Mouse (Mus musculus): ENCODE measurements around the gene Acap2.

The Acap2 gene

GRCm38 (mm10) chr16:31205187-31205586, 4.1 kb upstream of the Acap2 start:
- DNase-seq, result no peak

- DNase-seq, result no peak
Observed at GRCm38 (mm10) chr16:31204216-31204615, 3.2 kb upstream of the Acap2 start.

GRCm38 (mm10) chr16:31201704-31202103, 659 bp upstream of the Acap2 start:
- DNase-seq, result no peak

DNA sequence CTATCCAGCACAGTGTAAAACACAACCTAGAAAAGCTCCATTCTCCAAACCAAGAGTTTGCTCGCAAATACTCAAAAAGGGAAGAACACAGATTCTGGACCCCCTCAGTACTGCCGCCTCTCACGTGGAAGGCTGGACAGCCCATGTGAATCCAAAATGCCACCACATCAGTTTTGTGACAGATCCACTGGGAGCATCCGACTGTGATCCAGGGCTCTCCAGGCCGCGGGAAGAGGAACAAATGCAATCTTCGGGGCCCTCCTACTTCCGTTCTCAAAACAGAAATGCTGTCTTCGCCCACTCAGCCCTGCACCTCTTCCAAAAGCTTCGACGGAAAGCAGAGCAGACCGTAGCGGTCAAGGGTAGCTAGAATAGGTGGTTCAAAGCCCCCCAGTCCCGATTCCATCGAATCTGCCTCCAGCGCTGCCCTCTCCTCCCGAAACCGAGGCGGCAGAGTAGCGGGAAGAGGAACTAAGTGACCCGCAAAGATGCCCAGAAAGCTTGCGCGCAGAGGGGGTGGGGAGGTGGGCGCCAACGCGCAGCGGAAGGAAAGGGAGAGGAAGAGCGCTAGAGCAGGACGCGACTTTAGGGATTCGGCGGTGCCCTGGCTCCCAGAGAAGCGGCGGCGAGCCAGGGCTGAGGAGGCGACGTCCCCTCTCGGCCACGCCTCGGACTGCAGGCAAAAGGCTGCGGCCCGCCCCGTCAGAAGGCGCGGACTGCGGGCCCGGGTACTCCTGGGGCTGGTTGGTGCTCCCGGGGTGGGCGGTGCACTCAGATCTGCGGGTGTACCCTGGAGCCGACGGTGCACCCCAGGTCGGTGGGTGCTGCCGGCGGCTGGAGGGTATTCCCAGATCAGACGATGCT, 887 bp downstream of the Acap2 start:
- peak; percentile 60 to 67 for DNase-seq

- DNase-seq, result peak; percentile 47 to 48
Observed at GRCm38 (mm10) chr16:31199591-31199925, 1.5 kb downstream of the Acap2 start.

- no peak for DNase-seq
Observed at GRCm38 (mm10) chr16:31196971-31197370, 4.1 kb downstream of the Acap2 start.

GRCm38 (mm10) chr16:31192526-31192925, 8.5 kb downstream of the Acap2 start:
- no peak for DNase-seq

- DNase-seq, result no peak
Observed at GRCm38 (mm10) chr16:31191818-31192217, 9.2 kb downstream of the Acap2 start.

GRCm38 (mm10) chr16:31190426-31190825, 10.6 kb downstream of the Acap2 start:
- DNase-seq, result no peak

- no peak for DNase-seq
Observed at GRCm38 (mm10) chr16:31189291-31189690, 11.8 kb downstream of the Acap2 start.

GRCm38 (mm10) chr16:31188799-31189198, 12.2 kb downstream of the Acap2 start:
- DNase-seq, result no peak

GRCm38 (mm10) chr16:31188270-31188669, 12.8 kb downstream of the Acap2 start:
- DNase-seq, result no peak

GRCm38 (mm10) chr16:31187192-31187591, 13.9 kb downstream of the Acap2 start:
- DNase-seq, result no peak

DNA sequence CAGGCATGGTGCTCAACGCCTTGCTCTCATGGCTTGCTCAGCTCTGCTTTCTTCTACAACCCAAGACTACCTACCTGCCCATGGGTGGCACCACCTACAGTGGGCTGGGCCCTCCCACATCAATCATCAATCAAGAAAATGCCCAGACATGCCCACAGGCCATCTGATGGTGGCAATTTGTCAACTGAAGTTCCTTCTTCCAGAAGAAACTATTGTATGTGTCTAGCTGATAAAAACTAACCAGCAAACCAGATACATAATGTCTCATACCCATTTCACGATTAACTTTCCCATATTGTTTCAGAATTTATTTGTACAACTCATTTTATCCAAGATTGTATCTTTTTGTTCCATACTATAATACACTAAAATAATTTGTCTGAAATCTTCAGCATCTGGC, 15.3 kb downstream of the Acap2 start:
- no peak for DNase-seq

DNA sequence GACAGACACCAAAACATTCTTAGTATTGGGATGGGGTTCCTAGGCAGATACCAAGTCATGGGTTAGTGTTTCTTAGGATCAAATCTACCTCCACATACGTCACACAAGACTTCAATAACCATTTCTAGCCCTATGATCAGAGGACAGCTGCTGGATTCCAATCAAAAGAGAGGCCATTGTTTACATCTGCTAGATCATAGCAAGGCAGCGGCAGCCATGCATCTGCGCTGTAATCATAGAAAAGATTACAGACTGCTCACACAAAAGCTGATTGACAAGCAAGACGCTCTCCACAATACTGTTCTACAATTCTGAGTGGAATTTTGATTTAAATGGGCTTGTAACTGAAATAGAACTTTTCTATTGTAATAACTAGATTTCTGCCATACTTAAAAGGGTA, 16.3 kb downstream of the Acap2 start:
- DNase-seq, result no peak

DNA sequence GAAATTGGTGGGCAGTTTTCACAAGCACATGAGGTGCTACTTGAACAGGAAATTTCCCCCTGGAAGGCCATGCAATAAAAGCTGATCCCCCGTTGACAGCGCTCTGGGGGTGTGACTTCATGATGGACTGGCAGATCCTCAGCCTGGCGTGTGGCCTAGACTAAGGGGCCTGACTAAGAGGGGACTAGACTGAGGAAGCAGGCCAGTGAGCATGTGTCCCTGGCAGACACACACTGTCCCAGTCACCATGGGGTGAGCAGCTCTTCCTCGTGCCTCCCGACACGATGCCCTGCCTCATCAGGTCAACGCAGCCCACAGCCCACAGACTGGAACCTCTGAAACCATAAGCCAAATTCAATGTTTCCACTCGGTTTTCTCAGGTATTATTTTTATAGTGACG, 18.5 kb downstream of the Acap2 start:
- DNase-seq, result peak; percentile 38 to 42

DNA sequence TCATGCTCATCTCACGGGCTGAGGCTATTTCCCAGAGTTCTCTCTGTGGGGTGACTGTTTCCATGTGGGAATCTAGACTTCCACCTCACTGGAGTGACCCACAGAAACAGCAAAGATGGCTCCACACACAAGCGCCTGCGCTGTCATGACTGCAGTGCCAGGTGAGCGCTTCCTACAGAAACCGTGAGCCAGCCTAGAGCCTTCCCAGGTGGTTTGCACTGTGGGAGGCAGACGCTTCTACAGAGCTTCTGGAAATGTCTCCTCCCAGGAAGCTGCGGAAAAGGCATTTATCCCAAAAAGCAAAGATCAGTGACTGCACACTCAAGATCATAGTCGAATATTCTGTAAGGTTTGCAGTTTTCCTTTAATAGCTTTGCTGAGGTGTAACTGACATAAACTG, 20.2 kb downstream of the Acap2 start:
- DNase-seq, result peak in 1 of 2 experiments; percentile 27

- DNase-seq, result no peak
Observed at GRCm38 (mm10) chr16:31179384-31179783, 21.7 kb downstream of the Acap2 start.

DNA sequence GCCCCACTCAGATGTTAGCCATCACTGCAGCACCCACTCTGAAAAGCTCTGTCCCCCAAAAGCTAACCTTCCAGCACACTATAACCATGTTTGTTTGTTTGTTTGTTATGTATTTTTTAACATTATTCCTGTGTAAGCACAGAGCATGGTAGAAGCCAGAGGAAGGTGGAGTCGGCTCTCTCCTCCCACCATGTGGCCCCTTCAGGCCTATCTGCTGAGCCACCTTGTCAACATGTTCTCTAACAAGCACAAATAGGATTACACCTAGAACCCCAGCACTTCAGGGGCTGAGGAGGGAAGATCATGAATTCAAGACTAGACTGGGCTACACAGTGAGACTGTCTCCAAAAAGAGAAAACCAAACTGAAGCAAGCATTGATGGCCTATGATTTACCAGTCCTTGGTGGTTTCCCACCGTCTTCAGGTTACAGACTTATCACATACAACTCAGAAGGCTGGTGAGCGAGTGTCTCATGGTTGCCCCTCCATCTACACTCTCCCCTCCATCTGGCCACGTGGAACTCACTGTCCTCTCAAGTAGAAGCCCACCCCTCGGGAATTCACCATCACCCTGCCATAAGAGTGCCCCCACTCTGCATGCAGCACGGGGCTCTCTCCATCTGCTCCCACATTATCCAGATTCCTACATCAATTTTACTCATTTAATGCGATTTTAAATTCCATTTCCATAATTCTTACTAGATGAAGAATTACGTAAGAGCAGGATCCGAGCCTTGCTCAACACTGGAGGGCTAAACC, 26.0 kb downstream of the Acap2 start:
- no peak for DNase-seq

- no peak for DNase-seq
Observed at GRCm38 (mm10) chr16:31172229-31172628, 28.8 kb downstream of the Acap2 start.

- no peak for DNase-seq
Observed at GRCm38 (mm10) chr16:31171418-31171817, 29.6 kb downstream of the Acap2 start.

- DNase-seq, result no peak
Observed at GRCm38 (mm10) chr16:31170297-31170696, 30.7 kb downstream of the Acap2 start.

DNA sequence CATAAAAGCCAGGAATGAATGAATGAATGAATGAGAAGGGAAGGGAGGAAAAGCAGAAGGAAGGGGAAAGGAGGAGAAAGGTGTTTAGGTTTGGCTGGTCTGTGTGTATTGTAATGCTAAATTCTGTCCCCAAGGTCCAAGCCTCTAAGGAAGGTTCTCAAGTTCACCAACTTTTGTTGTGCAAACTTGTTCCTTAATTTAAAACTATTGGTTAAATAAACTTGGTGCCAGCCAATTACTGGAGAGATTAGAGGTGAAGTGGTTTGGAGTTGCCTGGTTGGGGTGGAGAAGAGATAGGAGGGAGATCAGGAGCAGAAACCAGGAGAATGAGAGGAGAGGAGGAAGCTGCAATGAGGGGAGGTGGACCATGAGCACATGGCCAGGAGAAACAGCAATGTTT, 31.4 kb downstream of the Acap2 start:
- no peak for DNase-seq

DNA sequence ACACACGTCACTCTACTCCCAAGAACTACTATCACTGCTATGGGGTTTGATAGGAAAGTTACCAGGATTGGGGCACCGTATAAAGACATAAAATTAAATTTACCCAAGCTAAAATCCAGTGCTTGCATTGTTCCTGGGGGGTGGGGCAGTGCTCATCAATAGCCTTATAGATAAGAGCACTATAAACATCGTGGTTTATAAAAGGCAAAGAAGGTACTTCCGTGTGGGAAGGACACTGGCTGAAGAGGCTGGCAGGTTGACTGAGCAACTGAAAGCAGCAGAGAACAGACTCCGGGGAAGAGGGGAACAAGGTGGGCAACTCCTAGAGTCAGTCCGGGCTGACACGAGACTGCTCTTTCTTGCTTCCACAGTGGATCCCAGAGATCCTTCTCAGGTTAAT, 33.1 kb downstream of the Acap2 start:
- DNase-seq, result no peak
